Mouse (Mus musculus): ENCODE data around the gene Psrc1.

Psrc1 gene

GRCm38 (mm10) chr3:108386186-108386585 is 2.5 kb downstream of the Psrc1 start:
- DNase-seq (ENCODE audit: low spot score in 2 of 2) = peak; percentile 41 to 55

GRCm38 (mm10) chr3:108389111-108389545 is 5.5 kb downstream of the Psrc1 start:
- DNase-seq (ENCODE audit: low spot score in 2 of 2) = peak; percentile 89 to 95

- DNase-seq (ENCODE audit: low spot score in 2 of 2) = no peak
These were observed 8.7 kb downstream of the Psrc1 start for GRCm38 (mm10) chr3:108392299-108392698.

- no peak for DNase-seq (ENCODE audit: low spot score in 2 of 2)
These were observed 9.2 kb downstream of the Psrc1 start for GRCm38 (mm10) chr3:108392793-108393192.

- no peak for DNase-seq (ENCODE audit: low spot score in 2 of 2)
These were observed 14.6 kb downstream of the Psrc1 start for GRCm38 (mm10) chr3:108398281-108398680.

GRCm38 (mm10) chr3:108400442-108400841 is 16.8 kb downstream of the Psrc1 start:
- DNase-seq (ENCODE audit: low spot score in 2 of 2) = no peak

- peak; percentile 71 to 80 for DNase-seq (ENCODE audit: low spot score in 2 of 2)
These were observed 18.3 kb downstream of the Psrc1 start for GRCm38 (mm10) chr3:108401692-108402527.

GRCm38 (mm10) chr3:108402528-108402920 is 18.9 kb downstream of the Psrc1 start:
- DNase-seq (ENCODE audit: low spot score in 2 of 2) = no peak

- no peak for DNase-seq (ENCODE audit: low spot score in 2 of 2)
These were observed 22.1 kb downstream of the Psrc1 start for GRCm38 (mm10) chr3:108405536-108406305.

- no peak for DNase-seq (ENCODE audit: low spot score in 2 of 2)
These were observed 22.8 kb downstream of the Psrc1 start for GRCm38 (mm10) chr3:108406306-108406885.

- DNase-seq (ENCODE audit: low spot score in 2 of 2) = no peak
These were observed 24.9 kb downstream of the Psrc1 start for GRCm38 (mm10) chr3:108408517-108409008.

GRCm38 (mm10) chr3:108409656-108410358 is 26.2 kb downstream of the Psrc1 start:
- no peak for DNase-seq (ENCODE audit: low spot score in 2 of 2)

GRCm38 (mm10) chr3:108410359-108410714 is 26.7 kb downstream of the Psrc1 start:
- no peak for DNase-seq (ENCODE audit: low spot score in 2 of 2)

- DNase-seq (ENCODE audit: low spot score in 2 of 2) = no peak
These were observed 27.6 kb downstream of the Psrc1 start for GRCm38 (mm10) chr3:108411026-108411753.

GRCm38 (mm10) chr3:108411754-108412121 is 28.1 kb downstream of the Psrc1 start:
- DNase-seq (ENCODE audit: low spot score in 2 of 2) = no peak

GRCm38 (mm10) chr3:108413634-108414360 is 30.2 kb downstream of the Psrc1 start:
- no peak for DNase-seq (ENCODE audit: low spot score in 2 of 2)

GRCm38 (mm10) chr3:108414857-108415830 is 31.5 kb downstream of the Psrc1 start, which contains the start of gene Celsr2:
TSS of gene Celsr2 (minus strand) at chr3:108415552.
- no peak for DNase-seq (ENCODE audit: low spot score in 2 of 2)

- peak; percentile 66 to 77 for DNase-seq (ENCODE audit: low spot score in 2 of 2)
These were observed 32.2 kb downstream of the Psrc1 start for GRCm38 (mm10) chr3:108415831-108416223.

GRCm38 (mm10) chr3:108423006-108423405 is 39.4 kb downstream of the Psrc1 start:
- DNase-seq (ENCODE audit: low spot score in 2 of 2) = no peak

Measured in frontal cortex, postnatal 14 days (tissue).